Mouse (Mus musculus) testis, postnatal 14 days (tissue): ENCODE measurements around the gene Prpsap2.
A peak's percentile ranks its signal among the peaks of the same experiment; 100 is the strongest.
"Not testable (repeated sequence)": the region's sequence is repeated elsewhere in the genome, so short reads cannot be mapped to it uniquely, and the experiment has no call there.

Experiments
- DNase-seq: peaks from one replicate; pipeline ENCODE4 v3.0.0; 2021; ENCODE audit warnings: low spot score

Gene Prpsap2

GRCm38 (mm10) chr11:61761584-61762407 is at the start of gene Prpsap2:
Prpsap2 (minus strand) TSS chr11:61762088.
- DNase-seq = peak; percentile 100

GRCm38 (mm10) chr11:61809793-61810192 is 47.9 kb upstream of the Prpsap2 start:
- no peak for DNase-seq

DNA sequence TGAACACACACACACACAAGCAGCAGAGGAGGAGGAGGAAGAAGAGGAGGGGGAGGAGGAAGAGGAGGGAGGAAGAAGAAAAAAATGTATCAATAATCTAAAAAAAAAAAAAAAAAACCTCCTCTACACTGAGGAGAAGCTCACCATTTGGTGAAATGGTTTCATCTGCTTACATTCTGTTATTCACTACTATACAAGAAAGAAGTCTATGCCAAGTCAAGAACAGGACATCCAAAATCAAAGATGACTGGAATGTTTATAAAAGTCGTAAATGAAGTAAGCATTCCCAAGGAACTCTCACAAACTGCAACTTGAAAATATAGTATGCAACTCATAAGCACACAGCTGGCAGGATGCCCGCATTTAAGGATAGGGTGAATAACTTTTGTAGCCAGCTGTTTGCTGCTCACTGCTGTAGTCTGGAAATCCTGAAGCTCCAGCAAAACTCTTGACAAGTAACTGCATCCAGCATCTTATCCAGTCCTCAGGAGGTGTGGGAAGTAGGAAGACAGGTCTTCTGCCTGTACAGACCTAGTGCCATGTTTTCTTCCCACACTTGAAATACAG is 46.7 kb upstream of the Prpsap2 start:
- DNase-seq = no peak

DNA sequence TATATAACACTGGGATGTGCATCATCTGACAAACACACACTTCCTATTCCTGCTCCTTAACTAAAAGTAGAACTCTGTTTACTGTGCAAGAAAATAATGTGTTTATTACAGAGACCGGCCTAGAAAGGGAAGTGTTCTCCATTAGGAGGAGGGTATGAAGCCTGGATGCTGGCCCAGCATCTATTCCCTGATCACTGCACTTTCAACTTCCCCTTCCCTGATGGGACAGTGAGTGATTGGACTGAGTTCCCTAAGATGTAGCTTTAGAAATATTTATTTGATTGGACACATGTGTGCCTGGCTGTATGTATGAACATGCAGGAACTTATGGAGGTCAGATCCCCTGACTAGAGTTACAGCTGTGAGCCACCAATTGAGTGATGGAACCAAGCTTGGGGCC is 31.6 kb upstream of the Prpsap2 start:
- no peak for DNase-seq

- no peak for DNase-seq
Observed at GRCm38 (mm10) chr11:61788550-61788949, 26.7 kb upstream of the Prpsap2 start.

DNA sequence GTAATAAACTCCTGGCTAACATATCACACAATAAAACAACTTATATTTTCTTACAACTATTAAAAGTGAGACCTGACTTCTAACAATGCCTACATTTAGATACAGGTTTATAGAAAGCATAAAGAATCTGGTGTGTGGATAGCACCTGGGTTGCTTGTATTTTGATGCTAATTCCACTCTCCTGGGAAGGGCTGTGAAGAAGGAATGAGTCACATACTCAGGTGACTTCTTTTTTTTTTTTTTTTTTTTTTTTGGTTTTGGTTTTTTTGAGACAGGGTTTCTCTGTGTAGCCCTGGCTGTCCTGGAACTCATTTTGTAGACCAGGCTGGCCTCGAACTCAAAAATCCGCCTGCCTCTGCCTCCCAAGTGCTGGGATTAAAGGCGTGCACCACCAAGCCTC is 20.6 kb upstream of the Prpsap2 start:
- not testable (repeated sequence) for DNase-seq

DNA sequence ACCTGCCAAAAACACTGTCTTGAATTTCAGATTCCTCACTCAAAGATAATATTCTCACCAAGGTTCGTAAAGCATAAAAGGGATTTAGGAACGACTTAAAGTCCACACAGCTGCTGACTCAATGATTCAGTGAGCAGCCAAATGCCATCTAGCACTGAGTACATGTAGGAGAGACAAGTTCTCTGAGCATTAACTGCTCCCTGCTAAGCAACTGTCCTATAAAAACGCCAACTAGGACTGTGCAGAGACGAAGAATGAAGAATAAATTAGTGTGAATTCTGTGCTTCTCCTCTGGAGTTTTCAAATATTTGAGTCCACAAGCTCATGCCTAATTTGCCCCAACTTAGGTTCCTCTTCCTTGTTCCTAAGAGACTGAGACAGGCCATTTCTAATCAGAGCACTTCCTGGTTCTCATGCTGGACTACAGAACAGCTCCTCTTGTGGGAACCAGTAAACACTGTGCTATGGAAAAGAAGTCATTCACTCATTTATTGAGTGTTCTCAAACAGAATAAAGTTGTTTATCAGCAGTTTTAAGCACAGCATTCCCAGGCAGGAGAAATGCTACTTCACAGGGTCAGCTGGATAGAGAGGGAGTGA is 12.8 kb upstream of the Prpsap2 start:
- DNase-seq = no peak

- DNase-seq = no peak
Observed at GRCm38 (mm10) chr11:61760518-61760917, 1.4 kb downstream of the Prpsap2 start.

DNA sequence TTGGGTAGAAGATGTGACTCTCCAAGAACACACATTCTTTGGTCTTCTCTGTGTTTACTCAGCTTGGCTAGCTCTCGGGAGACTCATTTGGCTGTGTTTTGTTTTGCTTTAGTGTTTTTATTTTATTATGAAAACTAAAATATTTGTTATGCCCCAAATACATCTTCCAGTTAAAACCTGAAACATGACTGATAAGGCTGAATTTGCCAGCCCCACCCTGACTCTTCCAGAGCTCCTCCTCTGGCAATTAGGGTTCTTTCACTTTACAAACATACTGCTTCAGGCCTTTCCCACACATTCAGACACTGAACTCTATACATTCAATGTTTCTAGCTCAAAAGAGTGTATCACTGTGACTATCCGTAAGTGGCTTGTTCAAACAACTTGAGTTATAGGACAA is 4.7 kb downstream of the Prpsap2 start:
- no peak for DNase-seq

DNA sequence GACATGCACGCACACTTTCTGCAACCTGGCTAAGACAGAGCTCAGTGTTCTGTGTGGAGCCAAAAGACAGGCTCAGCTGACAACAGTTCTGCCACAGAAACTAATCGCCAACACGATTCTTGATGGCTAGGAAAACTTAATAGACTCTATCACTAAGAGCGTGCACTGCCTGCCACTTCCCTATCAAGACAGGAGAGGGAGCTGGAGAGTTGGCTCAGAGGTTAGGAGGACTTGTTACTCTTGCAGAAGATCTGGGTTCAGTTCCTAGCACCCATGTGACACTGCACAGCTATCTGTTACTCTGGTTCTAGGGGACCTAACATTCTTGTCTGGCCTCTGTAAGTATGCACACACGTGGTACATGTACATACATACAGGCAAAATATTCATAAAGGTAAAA is 10.3 kb downstream of the Prpsap2 start:
- DNase-seq = no peak

GRCm38 (mm10) chr11:61747161-61747560 is 14.7 kb downstream of the Prpsap2 start:
- no peak for DNase-seq

DNA sequence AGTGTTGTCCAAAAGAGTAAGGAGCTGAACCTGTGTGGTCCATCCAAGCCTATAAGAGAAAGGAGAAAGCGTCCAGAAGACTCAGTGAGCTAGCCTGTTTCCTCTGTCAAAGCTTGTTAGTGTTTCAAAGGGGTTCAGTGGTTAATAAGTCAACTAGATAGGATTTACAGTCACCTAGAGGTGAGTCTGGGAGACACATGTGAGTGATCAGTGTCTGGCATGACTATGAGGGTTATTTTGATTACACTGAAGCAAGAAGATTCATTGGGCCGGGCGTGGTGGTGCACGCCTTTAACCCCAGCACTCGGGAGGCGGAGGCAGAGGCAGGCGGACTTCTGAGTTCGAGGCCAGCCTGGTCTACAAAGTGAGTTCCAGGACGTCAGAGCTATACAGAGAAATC is 16.1 kb downstream of the Prpsap2 start:
- DNase-seq = no peak

GRCm38 (mm10) chr11:61744460-61744859 is 17.4 kb downstream of the Prpsap2 start:
- no peak for DNase-seq

- DNase-seq = no peak
Observed at GRCm38 (mm10) chr11:61743768-61744167, 18.1 kb downstream of the Prpsap2 start.

DNA sequence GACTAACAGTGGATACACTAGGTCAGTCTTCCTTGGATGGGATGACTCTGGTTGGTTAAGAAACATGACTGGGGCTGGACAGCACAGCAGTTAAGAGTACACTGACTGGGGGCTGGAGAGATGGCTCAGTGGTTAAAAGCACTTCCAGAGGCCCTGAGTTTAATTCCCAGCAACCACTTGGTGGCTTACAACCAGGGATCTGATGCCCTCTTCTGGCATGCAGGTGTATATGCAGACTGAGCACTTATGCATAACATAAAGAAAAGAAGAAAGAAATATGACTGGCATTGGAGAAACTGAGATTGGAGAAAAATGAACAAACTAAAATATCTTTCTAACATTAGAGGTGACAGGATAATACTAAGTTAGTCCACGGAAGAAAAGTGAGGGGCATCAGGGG is 21.4 kb downstream of the Prpsap2 start:
- no peak for DNase-seq

GRCm38 (mm10) chr11:61737290-61737689 is 24.6 kb downstream of the Prpsap2 start:
- DNase-seq = no peak

GRCm38 (mm10) chr11:61732672-61733071 is 29.2 kb downstream of the Prpsap2 start:
- DNase-seq = no peak

GRCm38 (mm10) chr11:61728037-61728436 is 33.9 kb downstream of the Prpsap2 start:
- DNase-seq = no peak

DNA sequence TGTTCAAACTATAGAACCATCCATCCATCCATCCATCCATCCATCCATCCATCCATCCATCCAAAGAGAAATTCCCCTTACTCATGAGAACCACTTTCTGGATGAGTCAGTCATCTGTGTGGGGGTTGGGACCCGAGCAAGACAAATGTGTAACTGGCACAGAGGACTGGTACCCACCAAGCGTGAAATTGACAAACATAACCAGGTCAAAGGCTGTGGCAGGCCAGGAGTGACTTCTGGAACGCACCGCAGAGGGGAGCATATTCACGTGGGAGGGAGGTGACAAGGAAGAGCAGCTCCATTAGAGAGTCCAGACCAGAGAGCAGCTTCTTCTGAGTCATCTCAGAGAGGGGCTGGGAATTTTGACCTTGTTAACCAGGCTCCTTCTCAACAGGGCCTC is 39.8 kb downstream of the Prpsap2 start:
- no peak for DNase-seq

DNA sequence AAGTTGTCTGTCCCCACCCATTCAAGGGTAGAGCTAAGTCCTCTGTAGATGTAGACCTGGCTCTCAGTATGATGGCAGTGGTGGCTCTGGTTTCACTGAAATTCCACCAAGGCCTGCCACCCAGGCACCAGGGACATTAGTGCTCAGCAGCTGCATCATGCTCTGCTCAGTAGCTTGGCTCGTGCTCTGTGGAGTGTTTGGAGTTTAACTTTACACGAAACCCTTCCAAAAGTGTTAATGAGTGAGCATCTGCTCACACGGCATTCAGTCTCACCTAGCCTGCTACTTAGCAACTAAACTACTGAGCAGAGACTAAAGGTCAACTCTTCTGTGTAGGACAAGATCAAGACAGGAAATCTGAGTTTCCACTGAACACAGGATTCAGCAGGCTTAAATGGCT is 41.3 kb downstream of the Prpsap2 start, which contains the start of gene Slc5a10:
Gene Slc5a10, minus strand, starts transcription at position 191 of the 400 bp plus-strand sequence.
- no peak for DNase-seq

DNA sequence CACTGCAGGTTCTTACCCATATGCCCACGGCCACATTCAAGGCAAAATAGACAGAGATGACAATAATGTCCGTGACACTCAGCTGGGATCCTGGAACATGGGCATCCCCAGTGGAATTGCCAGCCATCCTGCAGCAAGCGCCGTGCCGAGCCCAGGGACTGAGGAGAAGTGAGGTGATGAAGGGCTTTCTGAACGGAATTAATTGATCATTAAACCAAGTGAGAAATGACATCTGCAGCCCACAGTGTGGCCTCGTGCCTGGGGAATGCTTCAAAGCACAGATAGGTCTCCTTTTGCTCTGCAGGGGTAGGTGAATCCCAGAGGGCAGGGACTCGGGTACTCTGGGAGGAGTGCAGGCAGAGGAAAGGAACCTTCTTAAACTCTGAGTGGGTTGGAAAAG is 42.1 kb downstream of the Prpsap2 start:
- no peak for DNase-seq

DNA sequence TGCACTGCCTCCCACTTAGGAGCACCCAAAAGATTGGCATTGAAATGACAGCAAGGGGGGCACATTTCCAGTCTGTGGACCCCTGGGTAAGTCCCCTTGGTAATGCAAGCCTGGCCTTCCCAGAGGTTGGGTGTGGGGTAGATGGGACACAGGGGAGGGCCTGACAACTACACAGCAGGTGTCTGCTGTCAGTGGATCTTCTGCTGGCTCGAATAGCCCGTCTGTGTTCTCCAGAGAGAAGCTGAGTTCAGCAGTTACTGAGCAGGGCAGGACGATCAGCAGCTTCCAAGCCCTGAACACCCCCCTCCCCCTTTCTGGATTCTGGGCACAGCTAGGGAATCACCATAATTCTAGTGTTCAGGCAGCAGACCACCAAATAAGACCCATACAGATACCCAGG is 42.5 kb downstream of the Prpsap2 start:
- no peak for DNase-seq

DNA sequence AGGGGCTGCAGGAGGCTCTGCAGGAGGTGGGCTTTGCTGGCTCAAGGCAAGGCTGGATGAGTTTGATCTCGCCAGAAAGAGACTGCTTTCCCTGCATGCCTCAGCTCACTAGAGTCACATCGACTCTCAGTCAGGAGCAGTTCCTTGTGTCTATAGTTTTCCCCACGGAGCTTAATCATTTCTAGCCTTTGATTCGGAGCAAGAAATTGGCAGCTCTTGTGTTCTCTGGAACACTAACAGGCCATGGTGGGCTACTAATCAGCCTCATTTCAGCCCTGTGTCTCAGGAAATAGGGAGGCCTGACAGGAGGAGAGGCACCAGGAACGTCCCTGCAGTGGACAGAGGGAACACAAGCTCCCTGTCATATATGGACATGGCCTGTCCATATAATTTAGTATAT is 43.9 kb downstream of the Prpsap2 start:
- no peak for DNase-seq
